Mouse (Mus musculus) neural tube, embryonic 12.5 days (tissue): ENCODE measurements around the gene Gm10271. TPM values are rescaled to one million over a fixed set of nuclear protein-coding genes. Genes with fewer than 3 reads are reported as not detected.

ENCODE experiments used
- ATAC-seq: fragments of 200-750 bp; cut with Nextera tagmentation; 2 replicates; pipeline ENCODE4 v1.8.0; 2017; ENCODE audit warnings: low read depth, mild to moderate bottlenecking, moderate TSS enrichment, moderate library complexity; ENCODE audit not compliant: low FRiP score
- H3K27ac ChIP-seq: fragments of 300-500 bp; sonication (generic); 2 replicates; pipeline ENCODE4 v1.5.1; 2016
- H3K27me3 ChIP-seq: fragments of 300-500 bp; sonication (generic); replicated peaks from 2 replicates; pipeline ENCODE4 v1.6.1; 2016; ENCODE audit warnings: mild to moderate bottlenecking
- H3K36me3 ChIP-seq: fragments of 300-500 bp; sonication (generic); 2 replicates; pipeline ENCODE4 v1.6.1; 2016; ENCODE audit warnings: mild to moderate bottlenecking
- H3K4me1 ChIP-seq: fragments of 300-500 bp; sonication (generic); 2 replicates; pipeline ENCODE4 v1.6.1; 2016
- H3K4me2 ChIP-seq: fragments of 300-500 bp; sonication (generic); replicated peaks from 2 replicates; pipeline ENCODE4 v1.6.1; 2016; ENCODE audit warnings: mild to moderate bottlenecking
- H3K4me3 ChIP-seq: fragments of 300-500 bp; sonication (generic); 2 replicates; pipeline ENCODE4 v1.5.1; 2016
- H3K9ac ChIP-seq: fragments of 300-500 bp; sonication (generic); 2 replicates; pipeline ENCODE4 v1.6.1; 2016; ENCODE audit warnings: mild to moderate bottlenecking
- H3K9me3 ChIP-seq: fragments of 300-500 bp; sonication (generic); 2 replicates; pipeline ENCODE4 v1.6.1; 2016; ENCODE audit warnings: mild to moderate bottlenecking
- WGBS: fragments of 180-500 bp; shearing (Covaris S2); methylation state at CpG from one replicate; pipeline ENCODE4 v1.1.7; 2016; 5-methylcytosine and 5-hydroxymethylcytosine counted together
- polyA plus RNA-seq: library from polyadenylated mRNA; unstranded; fragments of >200 nt; fragmentation: Nextera tagmentation; extraction: Ambion mirVana; gene quantifications from 2 replicates; pipeline ENCODE4 v1.2.1, GENCODE M21; 2016

Gm10271 gene
- polyA plus RNA-seq, 1 experiment from 2014 or later, result not detected

DNA sequence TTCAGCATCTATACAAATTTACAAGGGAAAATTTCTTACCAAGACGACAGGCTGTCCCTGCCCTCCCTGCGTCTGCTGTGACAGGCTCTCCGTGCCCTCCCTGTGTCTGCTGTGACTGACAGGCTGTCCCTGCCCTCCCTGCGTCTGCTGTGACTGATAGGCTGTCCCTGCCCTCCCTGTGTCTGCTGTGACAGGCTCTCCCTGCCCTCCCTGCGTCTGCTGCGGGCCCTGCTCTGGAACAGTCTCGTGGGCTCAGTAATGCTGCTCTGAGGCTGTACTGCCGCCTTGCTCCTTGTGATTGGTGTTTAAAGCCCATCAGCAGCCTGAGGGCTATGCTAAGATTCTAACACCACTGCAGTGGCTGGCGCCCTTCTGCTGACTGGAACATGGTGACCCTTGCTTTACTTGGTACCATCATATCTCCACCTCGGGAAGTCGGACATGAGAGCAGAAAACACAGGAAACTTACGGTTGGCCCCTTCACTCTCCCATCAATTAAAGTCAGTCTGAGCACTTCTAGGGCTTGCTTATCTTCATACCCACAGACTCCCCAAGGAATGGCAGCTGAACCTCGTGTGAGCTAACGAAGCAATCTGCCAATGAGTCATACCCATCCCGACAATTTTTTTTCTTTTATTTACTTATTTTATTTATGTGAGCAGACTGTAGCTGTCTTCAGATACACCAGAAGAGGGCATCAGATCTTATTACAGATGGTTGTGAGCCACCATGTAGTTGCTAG, 63.3 kb downstream of the Gm10271 start:
- H3K36me3 ChIP-seq, result peaks cover 83% of the 10 kb centered on the region
- no peaks in the 10 kb centered on the region for H3K4me1 ChIP-seq
- H3K27ac ChIP-seq, result no peak overlapping the region
- ATAC-seq, result no peak
- 84% methylated on average over 15 of the region's 15 CpGs for WGBS
- no peak overlapping the region for H3K4me3 ChIP-seq
- H3K9ac ChIP-seq, result no peak overlapping the region
- no peaks in the 10 kb centered on the region for H3K27me3 ChIP-seq
- H3K4me2 ChIP-seq, result no peak overlapping the region
- H3K9me3 ChIP-seq, result no peaks in the 10 kb centered on the region

Other genes starting within 250 kb of the Gm10271 start
- gene Myrfl, start 75.7 kb downstream of the Gm10271 start, polyA plus RNA-seq, result 0.28 and 0.65 TPM in 2 replicates
- gene Rab3ip, start 21.8 kb downstream of the Gm10271 start, polyA plus RNA-seq, result 47.1 and 47.9 TPM in 2 replicates
- 0.09 and 0.28 TPM in 2 replicates for gene Best3, start 13.7 kb upstream of the Gm10271 start, polyA plus RNA-seq
- 0.14 TPM in 1 of 2 replicates, not detected in the other for gene Lrrc10, start 72.7 kb upstream of the Gm10271 start, polyA plus RNA-seq
- 265 and 280 TPM in 2 replicates for gene Cct2, start 91.2 kb upstream of the Gm10271 start, polyA plus RNA-seq
- gene Frs2, start 175.9 kb upstream of the Gm10271 start, polyA plus RNA-seq, result 23.1 and 26.3 TPM in 2 replicates